8 mouse cellular contexts compared by ENCODE assay signal in the genomic region with DNA sequence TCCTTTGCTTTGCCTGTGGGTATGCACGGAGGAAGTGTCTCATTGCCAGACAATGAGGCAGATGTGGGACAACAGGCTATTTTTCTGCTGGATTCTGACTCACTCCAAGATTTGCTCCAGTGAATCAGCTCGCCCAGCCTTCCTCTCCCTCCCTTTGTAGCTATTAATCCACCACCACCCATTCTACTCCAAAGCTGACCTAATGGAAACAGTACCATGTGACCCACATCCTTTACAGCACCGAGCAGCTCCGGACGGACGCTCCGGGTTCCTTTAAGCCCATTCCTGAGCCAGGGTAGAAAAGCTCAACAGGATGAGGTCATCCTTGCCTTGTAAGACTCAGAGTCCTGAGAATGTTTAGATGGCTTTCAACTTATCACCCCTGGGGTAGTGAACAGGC. TPM values are rescaled to one million over a fixed set of nuclear protein-coding genes. Genes with fewer than 3 reads are reported as not detected.
DNase-seq lines count a peak whose midpoint lies in the region; ATAC-seq and TF ChIP-seq lines count a peak whose summit lies in the region.

No protein-coding gene starts in this region.

- no peak overlapping the region for H3K4me3 ChIP-seq in hindbrain, embryonic 15.5 days
- no peak overlapping the region for H3K4me3 ChIP-seq in hindbrain, embryonic 12.5 days
- peak overlapping the region; percentile 15 for H3K4me3 ChIP-seq in heart, embryonic 13.5 days
- H3K4me3 ChIP-seq in stomach, postnatal 0 days (ENCODE audit: low read depth, low read length): no peak overlapping the region

- TF ChIP-seq CTCF in stomach, postnatal 0 days (IDR thresholded peaks at IDR 0.05; ENCODE audit: low read depth): no peak

- TF ChIP-seq EP300 in stomach, postnatal 0 days (optimal IDR thresholded peaks at IDR 0.05): peak; percentile 61

- H3K36me3 ChIP-seq in hindbrain, embryonic 15.5 days: no peaks in the 10 kb centered on the region
- no peaks in the 10 kb centered on the region for H3K36me3 ChIP-seq in hindbrain, embryonic 12.5 days
- H3K36me3 ChIP-seq in heart, embryonic 13.5 days: no peaks in the 10 kb centered on the region
- H3K36me3 ChIP-seq in stomach, postnatal 0 days (ENCODE audit: control insufficient read depth, insufficient read depth, low read length): no peaks in the 10 kb centered on the region

- H3K27me3 ChIP-seq in hindbrain, embryonic 15.5 days: no peaks in the 10 kb centered on the region
- H3K27me3 ChIP-seq in hindbrain, embryonic 12.5 days: peaks cover 10% of the 10 kb centered on the region; the same call in 1 of the 2 replicates
- H3K27me3 ChIP-seq in heart, embryonic 13.5 days (replicated peaks): no peaks in the 10 kb centered on the region
- H3K27me3 ChIP-seq in stomach, postnatal 0 days (ENCODE audit: control insufficient read depth, insufficient read depth, low read length): no peaks in the 10 kb centered on the region

- 0 out of 2 replicates have a peak overlapping the region, but pooled peaks have one; percentile 23 for H3K27ac ChIP-seq in hindbrain, embryonic 15.5 days (replicated peaks)
- no peak overlapping the region for H3K27ac ChIP-seq in hindbrain, embryonic 12.5 days
- peak overlapping the region; percentile 95 for H3K27ac ChIP-seq in heart, embryonic 13.5 days (replicated peaks)
- H3K27ac ChIP-seq in stomach, postnatal 0 days (replicated peaks): peak overlapping the region; percentile 91

- peaks cover 33% of the 10 kb centered on the region for H3K4me1 ChIP-seq in hindbrain, embryonic 15.5 days (replicated peaks)
- H3K4me1 ChIP-seq in hindbrain, embryonic 12.5 days: peaks cover 25% of the 10 kb centered on the region
- peaks cover 62% of the 10 kb centered on the region for H3K4me1 ChIP-seq in heart, embryonic 13.5 days
- peaks cover 3% of the 10 kb centered on the region for H3K4me1 ChIP-seq in stomach, postnatal 0 days (replicated peaks; ENCODE audit: control insufficient read depth, insufficient read depth)

- H3K9me3 ChIP-seq in hindbrain, embryonic 15.5 days: no peaks in the 10 kb centered on the region
- no peaks in the 10 kb centered on the region for H3K9me3 ChIP-seq in hindbrain, embryonic 12.5 days (replicated peaks)
- H3K9me3 ChIP-seq in heart, embryonic 13.5 days: no peaks in the 10 kb centered on the region
- H3K9me3 ChIP-seq in stomach, postnatal 0 days (ENCODE audit: control insufficient read depth, low read length): no peaks in the 10 kb centered on the region

- H3K4me2 ChIP-seq in hindbrain, embryonic 15.5 days: no peak overlapping the region
- no peak overlapping the region for H3K4me2 ChIP-seq in hindbrain, embryonic 12.5 days (replicated peaks)
- peak overlapping the region; percentile 87 for H3K4me2 ChIP-seq in heart, embryonic 13.5 days
- peak overlapping the region; percentile 14 for H3K4me2 ChIP-seq in stomach, postnatal 0 days (replicated peaks; ENCODE audit: low read depth)

- DNase-seq in adipocyte (ENCODE audit: low spot score): peak; percentile 85
- DNase-seq in kidney, postnatal 4 days: peak; percentile 34 to 61
- peak; percentile 54 for DNase-seq in stomach, postnatal 0 days (ENCODE audit: low spot score)
- DNase-seq in cerebellum, adult 11-12 months: no peak
- DNase-seq in spleen, postnatal 14 days (ENCODE audit: low spot score in 2 of 2): no peak

- no peak overlapping the region for H3K9ac ChIP-seq in hindbrain, embryonic 15.5 days
- H3K9ac ChIP-seq in hindbrain, embryonic 12.5 days: no peak overlapping the region; the same call in 1 of the 2 replicates
- H3K9ac ChIP-seq in heart, embryonic 13.5 days: peak overlapping the region; percentile 80
- H3K9ac ChIP-seq in stomach, postnatal 0 days (ENCODE audit: low read length): no peak overlapping the region

- no peak for ATAC-seq in hindbrain, embryonic 15.5 days (ENCODE audit: low FRiP score, low read depth)
- no peak for ATAC-seq in hindbrain, embryonic 12.5 days (ENCODE audit: low FRiP score)
- ATAC-seq in heart, embryonic 13.5 days (ENCODE audit: extremely low read depth, insufficient number of reproducible peaks, low FRiP score, low TSS enrichment): peak; percentile 65; the same call in 1 of the 2 replicates
- ATAC-seq in stomach, postnatal 0 days (ENCODE audit: low FRiP score, low TSS enrichment): peak; percentile 86

- 74% methylated on average over 7 of the region's 7 CpGs for WGBS in hindbrain, embryonic 15.5 days
- 72% methylated on average over 7 of the region's 7 CpGs for WGBS in hindbrain, embryonic 12.5 days
- WGBS in heart, embryonic 13.5 days: 9% methylated on average over 7 of the region's 7 CpGs
- WGBS in stomach, postnatal 0 days: 29% methylated on average over 7 of the region's 7 CpGs

RNA-seq across cellular contexts. Expression of a gene that starts 2.0 kb away (rescaled TPM):
- polyA plus RNA-seq in hindbrain, embryonic 15.5 days (2015; fragmentation: Nextera tagmentation; extraction: Ambion mirVana): 47.4 and 50.6 TPM in 2 replicates
- polyA plus RNA-seq in hindbrain, embryonic 12.5 days (2016; fragmentation: Nextera tagmentation; extraction: Ambion mirVana): 60.3 and 66.8 TPM in 2 replicates
- polyA plus RNA-seq in heart, embryonic 13.5 days (2015; fragmentation: Nextera tagmentation; extraction: Ambion mirVana): 24.1 and 26.8 TPM in 2 replicates
- polyA plus RNA-seq in stomach, postnatal 0 days (2015; fragmentation: Nextera tagmentation; extraction: Ambion mirVana): 15.5 and 17.5 TPM in 2 replicates

RNA-seq across cellular contexts. Expression of a gene that starts 11.7 kb away (rescaled TPM):
- not detected in 2 replicates for polyA plus RNA-seq in hindbrain, embryonic 15.5 days (2015; fragmentation: Nextera tagmentation; extraction: Ambion mirVana)
- polyA plus RNA-seq in hindbrain, embryonic 12.5 days (2016; fragmentation: Nextera tagmentation; extraction: Ambion mirVana): not detected in 2 replicates
- polyA plus RNA-seq in heart, embryonic 13.5 days (2015; fragmentation: Nextera tagmentation; extraction: Ambion mirVana): not detected in 2 replicates
- polyA plus RNA-seq in stomach, postnatal 0 days (2015; fragmentation: Nextera tagmentation; extraction: Ambion mirVana): not detected in 2 replicates

Comparison
In these comparisons a context has a peak if more than half of its experiments do, and no peak if none do; other contexts are left out.
1. ATAC-seq: peak in heart, embryonic 13.5 days (single experiment) and stomach, postnatal 0 days (single experiment); none in hindbrain, embryonic 15.5 days (single experiment) and hindbrain, embryonic 12.5 days (single experiment).
2. H3K4me2 ChIP-seq: peak in heart, embryonic 13.5 days (single experiment) and stomach, postnatal 0 days (single experiment); none in hindbrain, embryonic 15.5 days (single experiment) and hindbrain, embryonic 12.5 days (single experiment).
3. DNase-seq: peak in adipocyte (single experiment), kidney, postnatal 4 days (2 of 2) and stomach, postnatal 0 days (single experiment); none in cerebellum, adult 11-12 months (single experiment) and spleen, postnatal 14 days (0 of 2).